Comparison of ENCODE assay signal across 8 mouse cellular contexts in the genomic region with DNA sequence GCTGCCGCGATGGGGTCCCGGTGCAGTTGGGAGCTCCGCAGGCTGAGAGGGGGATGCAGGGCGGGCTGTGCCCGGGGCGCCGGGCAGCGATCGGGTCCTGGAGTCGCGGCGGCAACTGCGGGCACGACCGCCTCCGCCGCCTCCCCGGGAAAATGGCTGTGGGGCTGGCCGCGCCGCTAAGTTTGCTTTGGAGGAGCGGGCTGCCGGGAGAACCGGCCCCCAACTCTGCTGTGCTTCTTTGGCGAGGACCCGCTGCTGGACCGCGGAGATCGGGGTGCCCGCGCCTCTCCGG. TPM values are rescaled to one million over a fixed set of nuclear protein-coding genes. Genes with fewer than 3 reads are reported as not detected.
DNase-seq lines count a peak whose midpoint lies in the region; ATAC-seq and TF ChIP-seq lines count a peak whose summit lies in the region.

No protein-coding gene starts in this region.

- no peak for TF ChIP-seq CTCF in bone marrow macrophage, adult 2 months (IDR thresholded peaks at IDR 0.05; ENCODE audit: low read depth, low read length)

- H3K27ac ChIP-seq in kidney, embryonic 15.5 days: peak overlapping the region; percentile 99
- peak overlapping the region; percentile 84 for H3K27ac ChIP-seq in bone marrow macrophage, adult 2 months (ENCODE audit: insufficient read depth, low read depth, low read length)
- peak overlapping the region; percentile 92 for H3K27ac ChIP-seq in hindbrain, embryonic 11.5 days (ENCODE audit: low read depth, low read length)
- peak overlapping the region; percentile 94 for H3K27ac ChIP-seq in midbrain, embryonic 13.5 days

- ATAC-seq in kidney, embryonic 15.5 days (replicated peaks; ENCODE audit: low FRiP score): no peak; the same call in 1 of the 2 replicates
- peak; percentile 15; the same call in 1 of the 2 replicates for ATAC-seq in hindbrain, embryonic 11.5 days (ENCODE audit: low FRiP score)
- ATAC-seq in midbrain, embryonic 13.5 days: peak; percentile 5
- ATAC-seq in frontal cortex, adult (ENCODE audit: low TSS enrichment): no peak

- peak overlapping the region; percentile 78 for H3K4me3 ChIP-seq in kidney, embryonic 15.5 days (replicated peaks)
- H3K4me3 ChIP-seq in bone marrow macrophage, adult 2 months (ENCODE audit: insufficient read depth, low read length): peak overlapping the region; percentile 87
- peak overlapping the region; percentile 96 for H3K4me3 ChIP-seq in hindbrain, embryonic 11.5 days (ENCODE audit: low read depth, low read length)
- peak overlapping the region; percentile 79 for H3K4me3 ChIP-seq in midbrain, embryonic 13.5 days (replicated peaks)

- H3K4me2 ChIP-seq in kidney, embryonic 15.5 days: peak overlapping the region; percentile 64
- H3K4me2 ChIP-seq in hindbrain, embryonic 11.5 days (replicated peaks; ENCODE audit: low read depth, low read length): peak overlapping the region; percentile 67
- peak overlapping the region; percentile 81 for H3K4me2 ChIP-seq in midbrain, embryonic 13.5 days (replicated peaks)

- peaks cover 35% of the 10 kb centered on the region for H3K36me3 ChIP-seq in kidney, embryonic 15.5 days
- no peaks in the 10 kb centered on the region for H3K36me3 ChIP-seq in hindbrain, embryonic 11.5 days (ENCODE audit: control insufficient read depth, insufficient read depth, low read length)
- H3K36me3 ChIP-seq in midbrain, embryonic 13.5 days: peaks cover 24% of the 10 kb centered on the region

- H3K27me3 ChIP-seq in kidney, embryonic 15.5 days: no peaks in the 10 kb centered on the region
- no peaks in the 10 kb centered on the region for H3K27me3 ChIP-seq in hindbrain, embryonic 11.5 days (ENCODE audit: control insufficient read depth, insufficient read depth, low read length)
- no peaks in the 10 kb centered on the region for H3K27me3 ChIP-seq in midbrain, embryonic 13.5 days

- H3K4me1 ChIP-seq in kidney, embryonic 15.5 days: peaks cover 25% of the 10 kb centered on the region
- H3K4me1 ChIP-seq in bone marrow macrophage, adult 2 months (ENCODE audit: control insufficient read depth, insufficient read depth, low read length): peaks cover 12% of the 10 kb centered on the region
- no peaks in the 10 kb centered on the region for H3K4me1 ChIP-seq in hindbrain, embryonic 11.5 days (replicated peaks; ENCODE audit: control insufficient read depth, insufficient read depth, low read length)
- H3K4me1 ChIP-seq in midbrain, embryonic 13.5 days (replicated peaks): peaks cover 37% of the 10 kb centered on the region

- whole genome bisulfite sequencing in kidney, embryonic 15.5 days: 1% methylated on average over 25 of the region's 33 CpGs
- 0% methylated on average over 31 of the region's 33 CpGs for WGBS in hindbrain, embryonic 11.5 days
- under 1% methylated on average over 32 of the region's 33 CpGs for WGBS in midbrain, embryonic 13.5 days

- TF ChIP-seq POLR2A in bone marrow macrophage, adult 2 months (IDR thresholded peaks at IDR 0.05; ENCODE audit: borderline replicate concordance, low read depth, low read length): no peak

- no peak for DNase-seq in kidney, adult 9 months
- no peak for DNase-seq in hindbrain, embryonic 11.5 days (ENCODE audit: low spot score)
- DNase-seq in left cerebral cortex, postnatal 14 days (ENCODE audit: low spot score in 2 of 2): no peak
- no peak for DNase-seq in urinary bladder, postnatal 4 days (ENCODE audit: low spot score in 2 of 2)

- H3K9ac ChIP-seq in kidney, embryonic 15.5 days: peak overlapping the region; percentile 92
- peak overlapping the region; percentile 86 for H3K9ac ChIP-seq in hindbrain, embryonic 11.5 days (ENCODE audit: low read depth, low read length)
- peak overlapping the region; percentile 78 for H3K9ac ChIP-seq in midbrain, embryonic 13.5 days (replicated peaks)

- intact Hi-C loops in left cerebral cortex, postnatal 14 days (cut with DNase I): loop anchor here (5.0 kb wide), 1 partner anchor 49 kb away; no protein-coding TSS in a partner anchor

- H3K9me3 ChIP-seq in kidney, embryonic 15.5 days (replicated peaks): no peaks in the 10 kb centered on the region
- no peaks in the 10 kb centered on the region for H3K9me3 ChIP-seq in hindbrain, embryonic 11.5 days (ENCODE audit: control insufficient read depth, low read length)
- H3K9me3 ChIP-seq in midbrain, embryonic 13.5 days: no peaks in the 10 kb centered on the region

RNA-seq across cellular contexts. Expression of gene Arid4a, which starts 0.4 kb away (rescaled TPM):
- 34.9 and 35.6 TPM in 2 replicates for polyA plus RNA-seq in kidney, embryonic 15.5 days (2015; fragmentation: Nextera tagmentation; extraction: Ambion mirVana)
- polyA plus RNA-seq in bone marrow macrophage, adult 2 months (2012; ENCODE audit: insufficient read depth, insufficient read length, missing spikeins): 68.0 and 78.1 TPM in 2 replicates
- polyA plus RNA-seq in hindbrain, embryonic 11.5 days (2014; fragmentation: Nextera tagmentation; extraction: Ambion mirVana): 32.8 and 38.4 TPM in 2 replicates
- 46.3 and 46.8 TPM in 2 replicates for polyA plus RNA-seq in midbrain, embryonic 13.5 days (2015; fragmentation: Nextera tagmentation; extraction: Ambion mirVana)
- 10 to 100 TPM; 32.4 to 34.5 TPM for total RNA-seq in left cerebral cortex, postnatal 14 days (2021)

RNA-seq across cellular contexts. Expression of gene Psma3, which starts 41.7 kb away (rescaled TPM):
- polyA plus RNA-seq in kidney, embryonic 15.5 days (2015; fragmentation: Nextera tagmentation; extraction: Ambion mirVana): 591 and 640 TPM in 2 replicates
- 153 and 169 TPM in 2 replicates for polyA plus RNA-seq in bone marrow macrophage, adult 2 months (2012; ENCODE audit: insufficient read depth, insufficient read length, missing spikeins)
- 683 and 711 TPM in 2 replicates for polyA plus RNA-seq in hindbrain, embryonic 11.5 days (2014; fragmentation: Nextera tagmentation; extraction: Ambion mirVana)
- polyA plus RNA-seq in midbrain, embryonic 13.5 days (2015; fragmentation: Nextera tagmentation; extraction: Ambion mirVana): 617 and 632 TPM in 2 replicates
- 100 to 1,000 TPM; 206 to 223 TPM for total RNA-seq in left cerebral cortex, postnatal 14 days (2021)

Comparison
In these comparisons a context has a peak if more than half of its experiments do, and no peak if none do; other contexts are left out.
1. ATAC-seq: peak in hindbrain, embryonic 11.5 days (single experiment) and midbrain, embryonic 13.5 days (single experiment); none in kidney, embryonic 15.5 days (single experiment) and frontal cortex, adult (single experiment).
2. Peak in every context shown above with its lines, with median percentiles within 50 percentile points of each other: H3K27ac ChIP-seq, H3K4me2 ChIP-seq, H3K4me3 ChIP-seq and H3K9ac ChIP-seq.